27 mouse cellular contexts compared by ENCODE assay signal in genomic region chr15:7993721-7994120, GRCm38 (mm10).
DNase-seq lines count a peak whose midpoint lies in the region; ATAC-seq and TF ChIP-seq lines count a peak whose summit lies in the region.
"Had no signal": no experiment of that assay in that cellular context is flagged by ENCODE, and none has a peak within 500 bp of the region (broad histone marks: within the 10 kb centered on the region; RNA-seq: fewer than 3 reads in every experiment).

No protein-coding gene starts in this region.

- no peak overlapping the region for H3K9ac ChIP-seq in forebrain, embryonic 11.5 days (ENCODE audit: low read length)
- H3K9ac ChIP-seq: embryonic facial prominence, embryonic 15.5 days; forebrain, embryonic 12.5 days; forebrain, embryonic 15.5 days; heart, embryonic 12.5 days; heart, embryonic 15.5 days; hindbrain, embryonic 13.5 days had no signal

- H3K36me3 ChIP-seq in forebrain, embryonic 11.5 days (ENCODE audit: control insufficient read depth, insufficient read depth, low read length), result no peaks in the 10 kb centered on the region
- H3K36me3 ChIP-seq: embryonic facial prominence, embryonic 15.5 days; forebrain, embryonic 12.5 days; forebrain, embryonic 15.5 days; heart, embryonic 12.5 days; heart, embryonic 15.5 days; hindbrain, embryonic 10.5 days; hindbrain, embryonic 13.5 days had no signal

- H3K27ac ChIP-seq in layer of hippocampus, adult 2 months, result peak overlapping the region; percentile 57
- no peak overlapping the region for H3K27ac ChIP-seq in forebrain, embryonic 11.5 days (ENCODE audit: low read depth, low read length)
- H3K27ac ChIP-seq: embryonic facial prominence, embryonic 15.5 days; forebrain, embryonic 12.5 days; forebrain, embryonic 15.5 days; heart, embryonic 15.5 days; hindbrain, embryonic 10.5 days; hindbrain, embryonic 13.5 days had no signal

- no peak overlapping the region for H3K4me2 ChIP-seq in forebrain, embryonic 11.5 days (ENCODE audit: low read depth, low read length, severe bottlenecking)
- H3K4me2 ChIP-seq: embryonic facial prominence, embryonic 15.5 days; forebrain, embryonic 12.5 days; forebrain, embryonic 15.5 days; heart, embryonic 12.5 days; heart, embryonic 15.5 days; hindbrain, embryonic 13.5 days had no signal

- no peak for ATAC-seq in forebrain, embryonic 11.5 days (replicated peaks; ENCODE audit: low FRiP score)
- ATAC-seq: CD4-positive, CD25-positive, alpha-beta regulatory T cell, adult 4 months; forebrain, embryonic 15.5 days; hindbrain, embryonic 16.5 days; intestine, embryonic 16.5 days had no signal

- H3K27me3 ChIP-seq in forebrain, embryonic 11.5 days (ENCODE audit: control insufficient read depth, insufficient read depth, low read length), result no peaks in the 10 kb centered on the region
- H3K27me3 ChIP-seq: embryonic facial prominence, embryonic 15.5 days; forebrain, embryonic 12.5 days; forebrain, embryonic 15.5 days; heart, embryonic 12.5 days; heart, embryonic 15.5 days; hindbrain, embryonic 13.5 days had no signal

- H3K4me3 ChIP-seq in layer of hippocampus, adult 2 months, result peak overlapping the region; percentile 9; the same call in 1 of the 2 replicates
- no peak overlapping the region for H3K4me3 ChIP-seq in forebrain, embryonic 11.5 days (ENCODE audit: low read depth, low read length)
- H3K4me3 ChIP-seq: embryonic facial prominence, embryonic 15.5 days; forebrain, embryonic 12.5 days; forebrain, embryonic 15.5 days; heart, embryonic 12.5 days; heart, embryonic 15.5 days; hindbrain, embryonic 10.5 days; hindbrain, embryonic 13.5 days had no signal

- no peak for TF ChIP-seq CTCF in layer of hippocampus, adult 2 months (conservative IDR thresholded peaks at IDR 0.05)

- peak; percentile 50 for DNase-seq in gastrocnemius, adult 18-20 months (ENCODE audit: low spot score)
- no peak for DNase-seq in gastrocnemius, postnatal 4 days (ENCODE audit: low spot score in 2 of 2)
- DNase-seq in layer of hippocampus, adult 2 months (ENCODE audit: low spot score in 2 of 2), result no peak
- DNase-seq in layer of hippocampus, postnatal 36 days, result no peak
- peak; percentile 61 for DNase-seq in skeletal muscle tissue, adult 2 months (ENCODE audit: low read depth, low spot score)
- no peak for DNase-seq in forebrain, embryonic 11.5 days (ENCODE audit: low spot score)
- DNase-seq: adrenal gland, adult 2 months; adrenal gland, postnatal 14 days; cerebellum, adult 11-12 months; cerebellum, adult 8-10 months; cerebellum, postnatal 10 days; cerebellum, postnatal 36 days; embryo, embryonic 11 days; gastrocnemius, postnatal 14 days; heart, adult 18-20 months; heart, postnatal 10 days; heart, postnatal 36 days had no signal

- 85% methylated on average over 6 of the region's 6 CpGs for WGBS in forebrain, embryonic 11.5 days

- H3K4me1 ChIP-seq in forebrain, embryonic 11.5 days (replicated peaks; ENCODE audit: control insufficient read depth, insufficient read depth, low read length), result no peaks in the 10 kb centered on the region
- H3K4me1 ChIP-seq: embryonic facial prominence, embryonic 15.5 days; forebrain, embryonic 12.5 days; forebrain, embryonic 15.5 days; heart, embryonic 12.5 days; heart, embryonic 15.5 days; hindbrain, embryonic 10.5 days; hindbrain, embryonic 13.5 days had no signal

- H3K9me3 ChIP-seq in forebrain, embryonic 11.5 days (ENCODE audit: control insufficient read depth, low read length), result no peaks in the 10 kb centered on the region
- H3K9me3 ChIP-seq: embryonic facial prominence, embryonic 15.5 days; forebrain, embryonic 12.5 days; forebrain, embryonic 15.5 days; heart, embryonic 12.5 days; heart, embryonic 15.5 days; hindbrain, embryonic 10.5 days; hindbrain, embryonic 13.5 days had no signal

Comparison
In these comparisons a context has a peak if more than half of its experiments do, and no peak if none do; other contexts are left out.
1. DNase-seq: peak in gastrocnemius, adult 18-20 months (single experiment) and skeletal muscle tissue, adult 2 months (single experiment); none in gastrocnemius, postnatal 4 days (0 of 2), layer of hippocampus, adult 2 months (0 of 2), layer of hippocampus, postnatal 36 days (0 of 2) and forebrain, embryonic 11.5 days (single experiment).